Mouse (Mus musculus): ENCODE data around the gene H2-M1. TPM values are rescaled to one million over a fixed set of nuclear protein-coding genes. Genes with fewer than 3 reads are reported as not detected.

Gene H2-M1
- polyA plus RNA-seq (2015; fragmentation: Nextera tagmentation; extraction: Ambion mirVana), result not detected in 2 replicates

GRCm38 (mm10) chr17:36672119-36672518 is at the start of gene H2-M1:
Gene H2-M1 (minus strand): TSS chr17:36672219.

GRCm38 (mm10) chr17:36642566-36642965 is 29.5 kb downstream of the H2-M1 start, which contains the start of gene H2-M9:
Gene H2-M9 (minus strand): TSS chr17:36642666.

Other genes starting within 250 kb of the H2-M1 start
- gene H2-M10.4, start 209.9 kb downstream of the H2-M1 start, polyA plus RNA-seq (2015; fragmentation: Nextera tagmentation; extraction: Ambion mirVana), result not detected in 2 replicates
- not detected in 2 replicates for gene H2-M11, start 125.1 kb downstream of the H2-M1 start, polyA plus RNA-seq (2015; fragmentation: Nextera tagmentation; extraction: Ambion mirVana)
- not detected in 2 replicates for gene H2-M9, start 29.6 kb downstream of the H2-M1 start, polyA plus RNA-seq (2015; fragmentation: Nextera tagmentation; extraction: Ambion mirVana)
- gene H2-M10.5, start 100.7 kb upstream of the H2-M1 start, polyA plus RNA-seq (2015; fragmentation: Nextera tagmentation; extraction: Ambion mirVana), result not detected in 2 replicates
- not detected in 2 replicates for gene H2-M10.6, start 140.0 kb upstream of the H2-M1 start, polyA plus RNA-seq (2015; fragmentation: Nextera tagmentation; extraction: Ambion mirVana)
- 17.2 and 22.9 TPM in 2 replicates for gene Trim26, start 164.9 kb upstream of the H2-M1 start, polyA plus RNA-seq (2015; fragmentation: Nextera tagmentation; extraction: Ambion mirVana)
- gene Trim15, start 195.0 kb upstream of the H2-M1 start, polyA plus RNA-seq (2015; fragmentation: Nextera tagmentation; extraction: Ambion mirVana), result 0.18 and 0.19 TPM in 2 replicates
- gene Trim10, start 197.4 kb upstream of the H2-M1 start, polyA plus RNA-seq (2015; fragmentation: Nextera tagmentation; extraction: Ambion mirVana), result 158 and 174 TPM in 2 replicates
- gene Trim40, start 217.9 kb upstream of the H2-M1 start, polyA plus RNA-seq (2015; fragmentation: Nextera tagmentation; extraction: Ambion mirVana), result not detected in 2 replicates
- gene Trim31, start 225.9 kb upstream of the H2-M1 start, polyA plus RNA-seq (2015; fragmentation: Nextera tagmentation; extraction: Ambion mirVana), result not detected in 2 replicates